Mouse (Mus musculus): ENCODE data around the gene Myo10. TPM values are rescaled to one million over a fixed set of nuclear protein-coding genes. Genes with fewer than 3 reads are reported as not detected.

Gene Myo10
- polyA plus RNA-seq, 1 experiment from 2014 or later, result 12.5 TPM

DNA sequence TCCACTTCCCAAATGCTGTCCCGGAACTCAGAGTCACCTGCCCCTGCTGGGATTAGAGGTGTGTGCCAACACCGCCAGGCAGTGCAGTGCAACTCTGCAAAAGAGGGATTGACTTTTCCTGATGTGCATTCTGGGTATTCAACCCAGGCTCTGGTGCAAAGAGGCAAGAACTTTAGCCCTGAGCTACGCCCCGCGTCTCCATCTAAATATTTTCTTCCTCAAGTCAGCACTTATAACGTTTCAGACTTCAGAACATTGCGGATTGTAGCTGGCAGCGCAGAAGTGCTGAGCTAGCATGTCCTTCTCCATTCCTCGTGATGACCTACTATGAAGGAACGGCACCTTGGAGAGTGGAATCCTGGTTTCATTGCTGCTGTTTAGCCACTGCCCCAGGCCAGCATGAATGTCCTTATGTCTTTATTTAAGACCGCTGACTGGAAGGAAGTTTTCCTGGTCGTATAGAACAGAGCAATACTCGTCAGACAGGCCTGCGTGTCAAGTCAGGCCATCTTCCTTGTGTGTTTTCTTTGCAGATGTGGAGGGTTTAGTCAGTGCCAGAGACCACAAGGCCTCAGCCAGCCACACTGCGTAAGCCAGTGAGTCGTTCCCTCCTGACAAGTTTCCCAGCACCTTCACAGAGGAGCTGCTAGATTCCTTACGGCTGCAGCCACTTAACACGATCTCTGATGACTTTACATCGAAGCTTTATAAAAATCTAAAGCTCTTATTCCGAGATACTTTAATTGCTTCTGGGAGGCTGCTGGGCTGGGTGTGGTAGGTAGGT, 186.5 kb downstream of the Myo10 start:
- peaks cover 9% of the 10 kb centered on the region for H3K4me1 ChIP-seq (replicated peaks)
- no peak overlapping the region for H3K4me3 ChIP-seq
- peaks cover 44% of the 10 kb centered on the region for H3K36me3 ChIP-seq
- whole genome bisulfite sequencing, result 85% methylated on average over 20 of the region's 20 CpGs
- H3K27ac ChIP-seq, result no peak overlapping the region
- no peaks in the 10 kb centered on the region for H3K9me3 ChIP-seq (replicated peaks)
- no peak overlapping the region for H3K9ac ChIP-seq
- H3K4me2 ChIP-seq, result no peak overlapping the region
- H3K27me3 ChIP-seq, result no peaks in the 10 kb centered on the region
- ATAC-seq (replicated peaks; ENCODE audit: insufficient number of reproducible peaks, insufficient read depth, low FRiP score, low read depth), result no peak

DNA sequence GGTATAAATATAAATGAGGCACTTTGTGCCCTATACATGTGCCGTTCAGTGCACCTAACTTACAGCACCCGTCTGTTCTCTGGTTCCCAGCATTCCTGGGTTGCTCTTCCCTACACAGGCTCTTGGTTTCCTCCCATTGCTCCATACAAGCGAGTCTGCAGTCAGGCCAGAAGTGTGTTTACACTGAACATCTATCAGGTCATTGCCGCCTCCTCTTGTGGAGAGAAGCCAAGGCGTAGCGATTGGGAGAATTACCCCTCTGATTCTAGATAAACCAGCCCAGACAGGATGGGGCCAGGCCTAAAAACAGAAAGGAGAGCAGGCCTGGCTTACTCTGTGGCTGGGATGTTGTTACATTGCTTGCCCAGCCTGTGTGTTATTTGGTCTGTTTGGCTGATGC, 187.3 kb downstream of the Myo10 start:
- no peak; the same call in 1 of the 2 replicates for ATAC-seq (replicated peaks; ENCODE audit: insufficient number of reproducible peaks, insufficient read depth, low FRiP score, low read depth)
- Histone ChIP-seq H3K9ac (no peak overlapping the region), H3K9me3 (replicated peaks) (no peaks in the 10 kb centered on the region), H3K4me2 (no peak overlapping the region), H3K36me3 (peaks cover 40% of the 10 kb centered on the region), H3K4me1 (replicated peaks) (peaks cover 9% of the 10 kb centered on the region), H3K27me3 (no peaks in the 10 kb centered on the region), H3K4me3 (no peak overlapping the region), H3K27ac (no peak overlapping the region)
- 52% methylated on average over 6 of the region's 6 CpGs for WGBS

DNA sequence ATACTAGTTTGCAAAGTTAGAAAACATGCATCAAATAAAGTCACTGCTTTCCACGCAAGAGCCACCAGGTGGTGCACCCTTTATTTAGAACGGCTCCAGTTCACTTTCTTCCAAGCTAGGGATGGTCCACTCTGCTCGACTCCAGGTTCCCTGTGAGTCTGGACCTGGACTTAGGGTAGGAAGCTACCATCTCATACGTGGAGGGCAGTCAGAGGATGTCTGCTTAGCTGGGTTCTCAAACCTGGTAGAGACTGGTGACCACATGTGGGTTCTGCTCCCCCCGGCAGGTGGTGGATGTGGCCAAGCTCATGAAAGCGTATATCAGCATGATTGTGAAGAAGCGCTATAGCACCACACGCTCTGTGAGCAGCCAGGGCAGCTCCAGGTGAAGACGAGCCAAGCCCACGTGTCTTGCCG, 189.5 kb downstream of the Myo10 start:
- ATAC-seq (replicated peaks; ENCODE audit: insufficient number of reproducible peaks, insufficient read depth, low FRiP score, low read depth), result no peak
- peaks cover 26% of the 10 kb centered on the region for H3K36me3 ChIP-seq
- H3K4me3 ChIP-seq, result no peak overlapping the region
- peak overlapping the region; percentile 34 for H3K4me2 ChIP-seq
- 59% methylated on average over 11 of the region's 11 CpGs for WGBS
- H3K9me3 ChIP-seq (replicated peaks), result no peaks in the 10 kb centered on the region
- H3K27ac ChIP-seq, result no peak overlapping the region
- no peaks in the 10 kb centered on the region for H3K27me3 ChIP-seq
- H3K9ac ChIP-seq, result no peak overlapping the region
- H3K4me1 ChIP-seq (replicated peaks), result peaks cover 9% of the 10 kb centered on the region

DNA sequence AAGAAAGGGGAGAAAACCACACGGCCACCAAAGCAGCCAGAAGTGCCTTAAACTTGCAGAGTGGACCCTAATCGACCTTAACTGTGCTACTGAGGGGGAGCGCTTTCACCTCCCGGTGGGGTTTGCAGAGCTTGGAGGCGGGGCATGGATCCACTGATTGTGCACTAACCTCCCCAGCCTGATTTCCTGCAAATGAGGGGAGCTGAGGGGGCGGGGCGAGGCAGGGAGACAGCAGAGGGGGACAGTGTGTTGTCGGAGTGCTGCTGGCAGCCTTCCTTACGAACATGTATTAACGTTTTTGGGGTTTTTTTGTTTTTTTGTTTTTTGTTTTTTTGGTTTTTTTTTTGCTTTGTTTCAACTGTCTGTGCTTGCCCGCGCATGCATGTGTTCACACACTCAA, 190.2 kb downstream of the Myo10 start:
- H3K36me3 ChIP-seq, result peaks cover 22% of the 10 kb centered on the region
- H3K9ac ChIP-seq, result no peak overlapping the region
- no peaks in the 10 kb centered on the region for H3K27me3 ChIP-seq
- H3K4me3 ChIP-seq, result no peak overlapping the region
- peak overlapping the region; percentile 34 for H3K4me2 ChIP-seq
- H3K9me3 ChIP-seq (replicated peaks), result no peaks in the 10 kb centered on the region
- H3K27ac ChIP-seq, result no peak overlapping the region
- whole genome bisulfite sequencing, result 60% methylated on average over 12 of the region's 12 CpGs
- no peak for ATAC-seq (replicated peaks; ENCODE audit: insufficient number of reproducible peaks, insufficient read depth, low FRiP score, low read depth)
- peaks cover 9% of the 10 kb centered on the region for H3K4me1 ChIP-seq (replicated peaks)

DNA sequence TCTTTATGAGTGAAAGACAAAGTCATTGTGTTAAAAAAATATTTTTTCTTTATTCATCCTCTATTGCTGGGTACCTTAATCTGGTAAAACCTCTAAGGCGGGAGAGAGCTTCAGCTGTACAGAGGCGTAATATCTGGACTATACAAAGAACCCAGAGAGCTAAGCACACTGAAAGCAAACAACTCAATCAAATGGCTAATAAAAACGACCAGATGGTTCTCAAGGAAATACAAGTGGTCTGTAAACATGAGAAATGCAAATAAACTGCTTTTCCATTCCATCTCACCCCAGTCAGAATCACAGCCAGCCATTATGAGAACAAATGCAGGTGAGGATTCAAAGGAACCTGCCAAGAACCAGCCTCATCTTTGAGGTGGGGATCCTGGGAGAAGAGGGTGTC, 192.2 kb downstream of the Myo10 start:
- Histone ChIP-seq H3K4me2 (no peak overlapping the region), H3K27me3 (no peaks in the 10 kb centered on the region), H3K9ac (no peak overlapping the region), H3K4me3 (no peak overlapping the region), H3K4me1 (replicated peaks) (peaks cover 6% of the 10 kb centered on the region), H3K9me3 (replicated peaks) (no peaks in the 10 kb centered on the region), H3K27ac (no peak overlapping the region), H3K36me3 (peaks cover 6% of the 10 kb centered on the region)
- no peak for ATAC-seq (replicated peaks; ENCODE audit: insufficient number of reproducible peaks, insufficient read depth, low FRiP score, low read depth)
- WGBS, result 78% methylated on average over 3 of the region's 3 CpGs

DNA sequence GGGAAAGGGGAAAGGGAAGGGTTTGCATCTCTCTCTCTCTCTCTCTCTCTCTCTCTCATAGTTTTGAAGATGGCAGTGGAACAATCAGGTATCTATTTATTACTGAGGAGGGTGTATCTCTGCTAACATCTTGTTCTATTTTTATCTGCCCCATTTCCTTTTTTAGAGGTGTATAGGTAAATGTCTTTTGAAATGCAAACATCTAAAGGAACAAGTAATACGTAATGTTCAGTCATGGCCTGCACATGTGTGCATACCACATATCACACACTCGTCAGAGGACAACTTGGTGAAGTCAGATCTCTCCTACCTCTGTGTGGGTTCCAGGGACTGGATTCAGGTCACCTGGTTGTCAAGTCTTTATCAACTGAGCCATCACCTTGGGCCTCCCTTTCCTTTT, 194.9 kb downstream of the Myo10 start:
- Histone ChIP-seq H3K27ac (no peak overlapping the region), H3K9ac (no peak overlapping the region), H3K27me3 (no peaks in the 10 kb centered on the region), H3K4me1 (replicated peaks) (0 out of 2 replicates have a peak, but pooled peaks cover 2% of the 10 kb centered on the region), H3K4me2 (no peak overlapping the region), H3K9me3 (replicated peaks) (no peaks in the 10 kb centered on the region), H3K4me3 (no peak overlapping the region), H3K36me3 (peaks cover 3% of the 10 kb centered on the region)
- no peak for ATAC-seq (replicated peaks; ENCODE audit: insufficient number of reproducible peaks, insufficient read depth, low FRiP score, low read depth)
- 79% methylated on average over 2 of the region's 2 CpGs for WGBS

DNA sequence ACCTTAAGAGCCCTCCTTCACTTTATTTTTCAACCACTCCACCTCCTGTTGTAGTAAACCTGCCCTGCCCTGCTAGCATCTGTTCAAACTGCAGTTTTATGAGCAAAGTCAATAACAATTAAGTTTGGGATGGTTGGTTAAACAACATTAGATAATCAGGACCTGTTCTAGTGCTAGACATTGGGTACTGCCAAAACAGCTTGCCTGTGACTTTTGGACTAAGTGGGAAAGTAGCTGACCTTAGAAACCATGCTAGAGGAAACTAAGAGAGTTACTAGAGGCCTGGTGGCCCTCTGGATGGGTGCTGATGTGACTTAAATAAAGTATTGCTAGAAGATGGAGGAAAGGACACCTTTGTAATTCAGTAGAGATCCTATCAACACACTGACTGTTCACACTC, 199.7 kb downstream of the Myo10 start:
- Histone ChIP-seq H3K4me3 (no peak overlapping the region), H3K36me3 (no peaks in the 10 kb centered on the region), H3K9ac (no peak overlapping the region), H3K4me2 (no peak overlapping the region), H3K4me1 (replicated peaks) (no peaks in the 10 kb centered on the region), H3K27me3 (no peaks in the 10 kb centered on the region), H3K27ac (no peak overlapping the region), H3K9me3 (replicated peaks) (no peaks in the 10 kb centered on the region)
- ATAC-seq (replicated peaks; ENCODE audit: insufficient number of reproducible peaks, insufficient read depth, low FRiP score, low read depth), result no peak

DNA sequence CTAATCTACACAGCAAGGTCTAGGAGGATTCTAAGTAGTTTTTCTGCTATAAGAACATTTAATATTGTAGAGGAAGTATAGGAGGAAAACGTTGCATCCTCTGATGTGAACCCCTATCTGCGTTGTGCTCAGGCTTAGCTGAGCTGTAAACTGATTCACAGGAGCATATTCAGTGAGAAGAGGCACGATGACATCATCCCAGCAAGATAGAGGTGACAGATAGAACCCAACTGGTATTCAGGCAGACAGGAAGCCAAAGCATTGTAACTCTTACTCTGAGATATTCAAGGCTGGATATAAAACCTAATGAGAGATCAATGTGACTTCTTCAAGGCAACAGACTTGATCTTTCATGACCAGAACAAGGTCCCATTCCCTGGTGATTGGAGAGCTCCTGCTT, 200.3 kb downstream of the Myo10 start:
- Histone ChIP-seq H3K4me3 (no peak overlapping the region), H3K36me3 (no peaks in the 10 kb centered on the region), H3K9ac (no peak overlapping the region), H3K4me2 (no peak overlapping the region), H3K4me1 (replicated peaks) (no peaks in the 10 kb centered on the region), H3K9me3 (replicated peaks) (no peaks in the 10 kb centered on the region), H3K27me3 (no peaks in the 10 kb centered on the region), H3K27ac (no peak overlapping the region)
- ATAC-seq (replicated peaks; ENCODE audit: insufficient number of reproducible peaks, insufficient read depth, low FRiP score, low read depth), result no peak
- WGBS, result 39% methylated on average over 3 of the region's 3 CpGs

DNA sequence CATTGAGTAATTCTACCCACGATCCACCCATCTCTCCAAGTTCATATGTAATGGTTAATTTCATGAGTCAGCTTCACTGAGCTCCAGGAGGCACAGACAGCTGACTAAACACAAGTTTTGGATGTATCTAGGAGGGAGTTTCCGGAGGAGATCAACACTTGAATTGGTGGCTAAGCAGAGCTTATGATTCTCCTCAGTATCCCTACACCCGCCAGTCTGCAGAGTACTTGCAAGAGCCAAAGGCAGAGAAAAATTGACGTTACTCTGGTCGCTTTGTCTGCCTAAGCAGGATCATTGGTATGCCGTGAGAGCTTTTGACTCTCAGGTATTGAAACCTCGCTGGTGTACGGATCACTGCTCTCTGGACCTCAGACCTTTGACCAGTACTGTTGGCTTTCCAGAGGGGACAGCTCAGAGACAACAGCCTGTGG, 204.2 kb downstream of the Myo10 start:
- no peaks in the 10 kb centered on the region for H3K27me3 ChIP-seq
- no peaks in the 10 kb centered on the region for H3K36me3 ChIP-seq
- H3K27ac ChIP-seq, result no peak overlapping the region
- no peak for ATAC-seq (replicated peaks; ENCODE audit: insufficient number of reproducible peaks, insufficient read depth, low FRiP score, low read depth)
- no peak overlapping the region for H3K4me3 ChIP-seq
- H3K4me2 ChIP-seq, result no peak overlapping the region
- H3K4me1 ChIP-seq (replicated peaks), result peaks cover 7% of the 10 kb centered on the region
- 78% methylated on average over 8 of the region's 8 CpGs for WGBS
- no peaks in the 10 kb centered on the region for H3K9me3 ChIP-seq (replicated peaks)
- H3K9ac ChIP-seq, result no peak overlapping the region

DNA sequence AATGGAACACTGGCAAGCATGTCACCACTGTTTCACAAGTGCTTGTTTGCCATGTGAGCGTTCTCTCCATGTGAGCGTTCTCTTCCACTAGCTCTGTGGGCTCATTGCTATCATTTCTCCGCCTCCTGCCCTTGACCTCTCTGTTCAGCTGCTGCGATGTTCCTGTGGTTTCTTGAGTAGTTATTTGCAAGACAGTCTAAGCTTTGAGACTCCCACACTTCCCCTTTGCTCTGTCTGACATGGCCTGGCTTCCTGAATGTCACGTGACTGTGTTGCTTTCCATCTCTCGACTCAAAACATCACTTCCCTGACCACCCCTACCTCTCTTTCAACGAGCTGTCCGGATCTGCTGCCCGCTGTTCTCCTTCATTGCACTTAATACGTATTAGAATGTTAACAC, 206.1 kb downstream of the Myo10 start:
- ATAC-seq (replicated peaks; ENCODE audit: insufficient number of reproducible peaks, insufficient read depth, low FRiP score, low read depth), result no peak
- no peaks in the 10 kb centered on the region for H3K9me3 ChIP-seq (replicated peaks)
- WGBS, result 65% methylated on average over 10 of the region's 10 CpGs
- H3K4me1 ChIP-seq (replicated peaks), result peaks cover 7% of the 10 kb centered on the region
- no peak overlapping the region for H3K4me3 ChIP-seq
- H3K4me2 ChIP-seq, result no peak overlapping the region
- H3K36me3 ChIP-seq, result no peaks in the 10 kb centered on the region
- H3K27ac ChIP-seq, result no peak overlapping the region
- H3K27me3 ChIP-seq, result no peaks in the 10 kb centered on the region
- no peak overlapping the region for H3K9ac ChIP-seq

DNA sequence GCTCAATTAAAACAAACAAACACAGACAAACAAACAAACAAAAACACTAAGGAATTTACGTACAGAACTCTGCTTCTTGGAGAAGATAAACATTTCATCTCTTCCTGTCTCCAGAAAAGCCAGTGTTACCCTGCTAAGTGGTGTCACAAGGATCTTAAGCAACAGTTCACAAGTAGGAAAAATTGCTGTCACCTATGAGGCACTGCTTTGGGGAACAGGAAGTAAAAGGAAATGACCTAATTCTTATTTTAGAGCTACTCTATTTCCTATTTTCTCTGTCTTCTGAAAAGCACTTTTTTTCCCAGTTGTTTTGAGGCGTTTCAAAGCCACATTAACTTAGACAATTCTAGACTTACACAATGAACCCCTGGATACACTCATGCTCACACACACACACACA, 208.1 kb downstream of the Myo10 start:
- H3K27ac ChIP-seq, result peak overlapping the region; percentile 4; the same call in 1 of the 2 replicates
- no peak for ATAC-seq (replicated peaks; ENCODE audit: insufficient number of reproducible peaks, insufficient read depth, low FRiP score, low read depth)
- H3K9ac ChIP-seq, result no peak overlapping the region
- H3K4me1 ChIP-seq (replicated peaks), result peaks cover 7% of the 10 kb centered on the region
- no peak overlapping the region for H3K4me3 ChIP-seq
- no peaks in the 10 kb centered on the region for H3K27me3 ChIP-seq
- H3K36me3 ChIP-seq, result no peaks in the 10 kb centered on the region
- WGBS, result 51% methylated on average over 2 of the region's 2 CpGs
- H3K4me2 ChIP-seq, result no peak overlapping the region
- H3K9me3 ChIP-seq (replicated peaks), result no peaks in the 10 kb centered on the region

DNA sequence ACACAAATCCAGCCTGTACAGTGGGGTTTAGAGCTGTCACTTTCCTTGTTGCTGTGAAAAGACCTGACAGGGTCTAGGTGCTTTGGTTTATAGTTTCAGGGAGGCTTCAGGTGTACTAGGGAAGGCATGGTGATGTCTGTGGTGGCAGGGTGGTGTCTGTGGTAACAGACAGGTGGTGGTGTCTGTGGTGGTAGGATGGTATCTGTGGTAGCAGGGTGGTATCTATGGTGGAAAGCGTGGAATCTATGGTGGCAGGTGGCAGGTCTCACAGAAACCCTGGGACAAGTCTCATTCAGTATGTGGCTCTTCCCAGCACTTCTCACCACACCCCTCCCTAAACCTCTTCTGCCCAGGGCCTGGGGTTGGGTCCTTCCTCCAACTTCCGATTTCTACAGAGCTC, 212.0 kb downstream of the Myo10 start:
- H3K9me3 ChIP-seq (replicated peaks), result no peaks in the 10 kb centered on the region
- no peak for ATAC-seq (replicated peaks; ENCODE audit: insufficient number of reproducible peaks, insufficient read depth, low FRiP score, low read depth)
- no peak overlapping the region for H3K27ac ChIP-seq
- no peak overlapping the region for H3K4me3 ChIP-seq
- 76% methylated on average over 2 of the region's 2 CpGs for WGBS
- H3K4me1 ChIP-seq (replicated peaks), result peaks cover 4% of the 10 kb centered on the region; the same call in 1 of the 2 replicates
- no peaks in the 10 kb centered on the region for H3K27me3 ChIP-seq
- no peaks in the 10 kb centered on the region for H3K36me3 ChIP-seq
- H3K4me2 ChIP-seq, result no peak overlapping the region
- no peak overlapping the region for H3K9ac ChIP-seq

Data from heart, embryonic 15.5 days (tissue).